Mouse (Mus musculus) erythroblast, embryonic 14.5 days (primary cell): ENCODE measurements around the gene Crygn.

Source experiments
- GATA1 ChIP-seq: IDR thresholded peaks from 2 replicates; pipeline ENCODE4 v1.6.1; 2012; ENCODE audit warnings: low read length, inconsistent platforms, mixed read lengths
- TAL1 ChIP-seq: IDR thresholded peaks from 3 replicates; pipeline ENCODE4 v1.6.1; 2012; ENCODE audit warnings: low read length, inconsistent platforms, mixed read lengths

GRCm38 (mm10) chr5:24701271-24701670 lies 56.5 kb downstream of the Crygn start:
- TF ChIP-seq GATA1: no peak
- TF ChIP-seq TAL1: no peak
